Mouse (Mus musculus) stomach, embryonic 15.5 days (tissue): Measurements from ENCODE around the gene Mamstr. TPM values are rescaled to one million over a fixed set of nuclear protein-coding genes. Genes with fewer than 3 reads are reported as not detected.

Source experiments
- ATAC-seq: fragments of 200-750 bp; cut with Nextera tagmentation; 2 replicates; pipeline ENCODE4 v1.8.0; 2017; ENCODE audit warnings: low read depth, moderate number of reproducible peaks, moderate TSS enrichment; ENCODE audit not compliant: insufficient read depth, low FRiP score
- H3K27ac ChIP-seq: fragments of 300-500 bp; sonication (generic); 2 replicates; pipeline ENCODE4 v1.5.1; 2015; ENCODE audit warnings: mild to moderate bottlenecking, inconsistent platforms
- H3K27me3 ChIP-seq: fragments of 300-500 bp; sonication (generic); replicated peaks from 2 replicates; pipeline ENCODE4 v1.6.1; 2015; ENCODE audit warnings: inconsistent platforms
- H3K36me3 ChIP-seq: fragments of 300-500 bp; sonication (generic); 2 replicates; pipeline ENCODE4 v1.6.1; 2015; ENCODE audit warnings: inconsistent platforms
- H3K4me1 ChIP-seq: fragments of 300-500 bp; sonication (generic); 2 replicates; pipeline ENCODE4 v1.6.1; 2015; ENCODE audit warnings: inconsistent platforms
- H3K4me2 ChIP-seq: fragments of 300-500 bp; sonication (generic); 2 replicates; pipeline ENCODE4 v1.6.1; 2015; ENCODE audit warnings: mild to moderate bottlenecking, inconsistent platforms
- H3K4me3 ChIP-seq: fragments of 300-500 bp; sonication (generic); replicated peaks from 2 replicates; pipeline ENCODE4 v1.5.1; 2015; ENCODE audit warnings: inconsistent platforms
- H3K9ac ChIP-seq: fragments of 300-500 bp; sonication (generic); 2 replicates; pipeline ENCODE4 v1.6.1; 2015; ENCODE audit warnings: inconsistent platforms
- H3K9me3 ChIP-seq: fragments of 300-500 bp; sonication (generic); 2 replicates; pipeline ENCODE4 v1.6.1; 2016; ENCODE audit warnings: inconsistent platforms
- WGBS: fragments of 180-500 bp; shearing (Covaris S2); methylation state at CpG from one replicate; pipeline ENCODE4 v1.1.7; 2015; 5-methylcytosine and 5-hydroxymethylcytosine counted together
- polyA plus RNA-seq: library from polyadenylated mRNA; unstranded; fragments of >200 nt; fragmentation: Nextera tagmentation; extraction: Ambion mirVana; gene quantifications from 2 replicates; pipeline ENCODE4 v1.2.1, GENCODE M21; 2015

Mamstr gene
- polyA plus RNA-seq, 1 experiment from 2014 or later = 9.5 TPM

- Histone ChIP-seq H3K27ac (no peak overlapping the region), H3K4me1 (peaks cover 31% of the 10 kb centered on the region), H3K27me3 (no peaks in the 10 kb centered on the region), H3K4me3 (no peak overlapping the region), H3K36me3 (no peaks in the 10 kb centered on the region), H3K9ac (no peak overlapping the region), H3K4me2 (peak overlapping the region; percentile 14; the same call in 1 of the 2 replicates), H3K9me3 (no peaks in the 10 kb centered on the region)
- no peak for ATAC-seq
- WGBS = 30% methylated on average over 10 of the region's 10 CpGs
Observed at GRCm38 (mm10) chr7:45685811-45686210, 46.0 kb downstream of the Mamstr start.

- Histone ChIP-seq H3K4me3 (no peak overlapping the region), H3K9me3 (no peaks in the 10 kb centered on the region), H3K9ac (no peak overlapping the region), H3K27me3 (no peaks in the 10 kb centered on the region), H3K27ac (no peak overlapping the region), H3K4me1 (peaks cover 29% of the 10 kb centered on the region), H3K4me2 (no peak overlapping the region), H3K36me3 (no peaks in the 10 kb centered on the region)
- ATAC-seq = no peak
- 64% methylated on average over 3 of the region's 3 CpGs for WGBS
Observed at GRCm38 (mm10) chr7:45686841-45687240, 47.1 kb downstream of the Mamstr start.

DNA sequence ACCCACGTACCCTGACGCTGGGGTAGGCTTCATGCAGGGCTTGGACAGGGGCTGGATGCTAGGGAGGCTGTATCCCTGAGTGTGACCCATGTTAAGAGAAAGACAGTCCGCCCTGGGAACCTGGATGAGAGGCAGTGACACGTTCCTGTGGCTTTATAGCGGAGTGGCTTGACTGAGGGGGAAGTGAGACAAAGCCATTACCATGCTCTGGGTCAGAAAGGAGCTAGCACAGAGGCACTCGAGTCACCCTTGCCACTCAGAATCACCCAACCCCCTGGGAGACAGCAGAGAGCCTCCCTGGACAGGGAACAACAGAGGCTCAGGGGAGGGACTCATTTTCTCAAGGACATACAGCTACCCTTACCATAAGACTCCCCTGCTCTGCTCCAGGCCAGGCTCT is 49.3 kb downstream of the Mamstr start:
- Histone ChIP-seq H3K4me3 (no peak overlapping the region), H3K36me3 (no peaks in the 10 kb centered on the region), H3K27me3 (no peaks in the 10 kb centered on the region), H3K4me1 (peaks cover 21% of the 10 kb centered on the region), H3K9ac (no peak overlapping the region), H3K9me3 (no peaks in the 10 kb centered on the region), H3K4me2 (no peak overlapping the region), H3K27ac (no peak overlapping the region)
- 68% methylated on average over 6 of the region's 6 CpGs for whole genome bisulfite sequencing
- ATAC-seq = no peak

- H3K27me3 ChIP-seq = no peaks in the 10 kb centered on the region
- no peak overlapping the region for H3K27ac ChIP-seq
- no peaks in the 10 kb centered on the region for H3K36me3 ChIP-seq
- ATAC-seq = no peak
- H3K9me3 ChIP-seq = no peaks in the 10 kb centered on the region
- H3K4me3 ChIP-seq = no peak overlapping the region
- WGBS = 63% methylated on average over 11 of the region's 11 CpGs
- no peak overlapping the region for H3K9ac ChIP-seq
- H3K4me2 ChIP-seq = no peak overlapping the region
- H3K4me1 ChIP-seq = peaks cover 17% of the 10 kb centered on the region
Observed at GRCm38 (mm10) chr7:45689800-45690199, 50.0 kb downstream of the Mamstr start.

DNA sequence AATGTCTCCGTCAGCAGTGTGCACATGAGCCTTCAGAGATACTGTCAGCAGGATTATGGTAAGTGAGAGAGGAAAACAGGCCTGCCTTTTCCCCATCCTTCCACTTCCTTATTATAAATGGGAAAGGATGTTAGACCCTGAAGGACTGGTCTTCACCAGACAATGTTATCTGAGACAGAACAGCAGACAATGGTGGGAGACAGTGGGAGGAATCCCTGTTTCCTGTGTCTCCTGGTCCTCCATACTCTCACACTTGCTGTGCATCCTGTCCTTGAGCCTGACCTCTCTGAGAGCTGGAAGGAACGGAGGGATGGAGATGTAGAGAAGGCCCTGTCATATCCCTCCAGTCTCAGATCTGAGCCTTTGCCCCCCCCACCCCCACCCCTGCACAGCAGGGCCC is 52.6 kb downstream of the Mamstr start:
- Histone ChIP-seq H3K4me1 (no peaks in the 10 kb centered on the region), H3K4me3 (no peak overlapping the region), H3K9me3 (no peaks in the 10 kb centered on the region), H3K27me3 (no peaks in the 10 kb centered on the region), H3K4me2 (no peak overlapping the region), H3K9ac (no peak overlapping the region), H3K27ac (no peak overlapping the region), H3K36me3 (no peaks in the 10 kb centered on the region)
- WGBS = 83% methylated on average over 2 of the region's 2 CpGs
- ATAC-seq = no peak

GRCm38 (mm10) chr7:45693921-45694591 is 54.3 kb downstream of the Mamstr start, which contains the start of gene Sec1:
Gene Sec1, minus strand, starts transcription at chr7:45694402.
- Histone ChIP-seq H3K27ac (no peak within 1 kb of the TSS), H3K9me3 (no peaks in the 10 kb centered on the region), H3K4me1 (no peaks in the 10 kb centered on the region), H3K4me3 (no peak within 1 kb of the TSS), H3K36me3 (no peaks in the 10 kb centered on the region), H3K9ac (no peak within 1 kb of the TSS), H3K4me2 (no peak within 1 kb of the TSS), H3K27me3 (peaks cover 8% of the 10 kb centered on the region; the same call in 1 of the 2 replicates)
- ATAC-seq = no peak
- WGBS = 90% methylated on average over 50 of the region's 50 CpGs

DNA sequence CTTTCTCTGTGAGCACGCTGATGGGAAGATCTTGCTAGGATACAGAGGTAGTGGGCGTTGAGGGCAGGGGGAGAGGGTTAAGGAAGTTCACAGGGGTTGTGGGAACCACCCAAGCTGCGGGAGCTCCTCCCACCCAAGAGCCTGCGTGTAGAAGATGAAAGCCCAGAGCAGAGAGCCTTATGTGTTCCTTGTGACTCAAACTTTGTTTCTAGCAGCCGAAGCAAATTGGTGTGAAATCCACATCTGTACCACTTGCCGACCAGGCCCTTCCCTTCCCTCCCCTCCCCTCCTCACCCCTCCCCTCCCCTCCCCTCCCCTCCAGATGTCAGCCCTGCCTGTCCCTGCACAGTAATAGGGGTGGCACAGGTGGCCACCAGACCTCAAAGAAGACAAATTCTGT is 55.3 kb downstream of the Mamstr start:
- Histone ChIP-seq H3K9ac (no peak overlapping the region), H3K36me3 (no peaks in the 10 kb centered on the region), H3K27me3 (peaks cover 18% of the 10 kb centered on the region), H3K4me1 (peaks cover 8% of the 10 kb centered on the region; the same call in 1 of the 2 replicates), H3K27ac (no peak overlapping the region), H3K4me3 (no peak overlapping the region), H3K4me2 (no peak overlapping the region), H3K9me3 (no peaks in the 10 kb centered on the region)
- 13% methylated on average over 6 of the region's 6 CpGs for WGBS
- ATAC-seq = no peak

Other genes with a start within 250 kb of the Mamstr start
- gene Snrnp70, start 244.2 kb upstream of the Mamstr start, polyA plus RNA-seq = 225 and 247 TPM in 2 replicates
- 0.08 TPM in 1 of 2 replicates, not detected in the other for gene Kcna7, start 234.3 kb upstream of the Mamstr start, polyA plus RNA-seq
- 2.6 and 2.7 TPM in 2 replicates for gene Ntf5, start 226.3 kb upstream of the Mamstr start, polyA plus RNA-seq
- gene Lhb, start 219.2 kb upstream of the Mamstr start, polyA plus RNA-seq = 0.62 TPM in 1 of 2 replicates, not detected in the other
- gene Gys1, start 205.1 kb upstream of the Mamstr start, polyA plus RNA-seq = 34.3 and 37.7 TPM in 2 replicates
- 127 and 139 TPM in 2 replicates for gene Ruvbl2, start 201.9 kb upstream of the Mamstr start, polyA plus RNA-seq
- gene Ftl1, start 180.1 kb upstream of the Mamstr start, polyA plus RNA-seq = 4,747 and 4,817 TPM in 2 replicates
- gene Bax, start 173.1 kb upstream of the Mamstr start, polyA plus RNA-seq = 157 and 168 TPM in 2 replicates
- 1.4 and 1.8 TPM in 2 replicates for gene Tulp2, start 158.1 kb upstream of the Mamstr start, polyA plus RNA-seq
- not detected in 2 replicates for gene Gm45808, start 153.2 kb upstream of the Mamstr start, polyA plus RNA-seq
- gene Dhdh, start 151.2 kb upstream of the Mamstr start, polyA plus RNA-seq = 3.5 and 3.7 TPM in 2 replicates
- gene Nucb1, start 129.6 kb upstream of the Mamstr start, polyA plus RNA-seq = 214 and 230 TPM in 2 replicates
- gene Ppp1r15a, start 113.7 kb upstream of the Mamstr start, polyA plus RNA-seq = 21.1 and 36.1 TPM in 2 replicates
- 2.9 TPM in 2 replicates for gene Plekha4, start 113.6 kb upstream of the Mamstr start, polyA plus RNA-seq
- 2.2 and 3.9 TPM in 2 replicates for gene Hsd17b14, start 85.1 kb upstream of the Mamstr start, polyA plus RNA-seq
- 78.8 and 87.1 TPM in 2 replicates for gene Bcat2, start 69.8 kb upstream of the Mamstr start, polyA plus RNA-seq
- 0.18 and 0.41 TPM in 2 replicates for gene Fgf21, start 24.5 kb upstream of the Mamstr start, polyA plus RNA-seq
- 0.76 and 0.84 TPM in 2 replicates for gene Fut1, start 22.7 kb upstream of the Mamstr start, polyA plus RNA-seq
- 0.19 and 0.31 TPM in 2 replicates for gene Izumo1, start 18.2 kb upstream of the Mamstr start, polyA plus RNA-seq
- 11.0 and 11.6 TPM in 2 replicates for gene Rasip1, start 12.5 kb upstream of the Mamstr start, polyA plus RNA-seq
- 5.2 and 6.7 TPM in 2 replicates for gene Fut2, start 26.4 kb downstream of the Mamstr start, polyA plus RNA-seq
- 0.70 and 1.0 TPM in 2 replicates for gene Ntn5, start 44.0 kb downstream of the Mamstr start, polyA plus RNA-seq
- 3.6 and 4.5 TPM in 2 replicates for gene Sec1, start 54.4 kb downstream of the Mamstr start, polyA plus RNA-seq
- 9.6 and 10.1 TPM in 2 replicates for gene Car11, start 59.9 kb downstream of the Mamstr start, polyA plus RNA-seq
- 2.8 and 4.4 TPM in 2 replicates for gene Dbp, start 65.1 kb downstream of the Mamstr start, polyA plus RNA-seq
- 954 and 1,069 TPM in 2 replicates for gene Rpl18, start 75.5 kb downstream of the Mamstr start, polyA plus RNA-seq
- gene Sphk2, start 78.0 kb downstream of the Mamstr start, polyA plus RNA-seq = 35.4 and 36.7 TPM in 2 replicates
- 12.8 and 13.3 TPM in 2 replicates for gene Fam83e, start 81.2 kb downstream of the Mamstr start, polyA plus RNA-seq
- 0.45 TPM in 1 of 2 replicates, not detected in the other for gene Spaca4, start 85.8 kb downstream of the Mamstr start, polyA plus RNA-seq
- 1.1 and 1.9 TPM in 2 replicates for gene Lmtk3, start 143.8 kb downstream of the Mamstr start, polyA plus RNA-seq
- gene Sult2b1, start 144.7 kb downstream of the Mamstr start, polyA plus RNA-seq = 6.7 and 14.4 TPM in 2 replicates
- 85.0 and 103 TPM in 2 replicates for gene Cyth2, start 174.6 kb downstream of the Mamstr start, polyA plus RNA-seq
- gene Kcnj14, start 184.8 kb downstream of the Mamstr start, polyA plus RNA-seq = 1.0 and 1.4 TPM in 2 replicates
- gene Grwd1, start 191.0 kb downstream of the Mamstr start, polyA plus RNA-seq = 57.0 and 64.3 TPM in 2 replicates
- gene Kdelr1, start 232.8 kb downstream of the Mamstr start, polyA plus RNA-seq = 72.0 and 79.7 TPM in 2 replicates
- gene Grin2d, start 238.4 kb downstream of the Mamstr start, polyA plus RNA-seq = 0.64 and 0.67 TPM in 2 replicates